Mouse (Mus musculus): ENCODE data around the gene C030005K15Rik. TPM values are rescaled to one million over a fixed set of nuclear protein-coding genes. Genes with fewer than 3 reads are reported as not detected.
"Not testable (repeated sequence)": the region's sequence is repeated elsewhere in the genome, so short reads cannot be mapped to it uniquely, and the experiment has no call there.

Gene C030005K15Rik
- under 1 TPM in 1 of 2 experiments, not detected in 1; 0.24 TPM for total RNA-seq (2021)

DNA sequence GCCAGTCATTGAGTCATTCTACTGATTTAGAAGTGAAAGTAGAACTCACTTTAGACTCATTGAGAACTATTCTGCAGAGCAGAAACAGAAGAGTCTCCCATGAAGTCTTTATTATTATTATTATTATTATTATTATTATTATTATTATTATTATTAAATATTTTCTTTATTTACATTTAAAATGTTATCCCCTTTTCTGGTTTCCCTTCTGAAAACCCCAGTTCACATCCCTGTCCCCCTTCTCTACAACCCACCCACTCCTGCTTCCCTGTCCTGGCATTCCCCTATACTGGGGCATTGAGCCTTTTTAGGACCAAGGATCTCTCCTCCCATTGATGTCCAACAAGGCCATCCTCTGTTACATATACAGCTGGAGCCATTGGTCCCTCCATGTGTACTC lies at the start of gene C030005K15Rik:
TSS of gene C030005K15Rik (minus strand) at position 101 of the 400 bp plus-strand sequence.
- DNase-seq (ENCODE audit: extremely low spot score in 1 of 2, low spot score in 2 of 2); intact Hi-C loops (cut with DNase I): not testable (repeated sequence)

DNA sequence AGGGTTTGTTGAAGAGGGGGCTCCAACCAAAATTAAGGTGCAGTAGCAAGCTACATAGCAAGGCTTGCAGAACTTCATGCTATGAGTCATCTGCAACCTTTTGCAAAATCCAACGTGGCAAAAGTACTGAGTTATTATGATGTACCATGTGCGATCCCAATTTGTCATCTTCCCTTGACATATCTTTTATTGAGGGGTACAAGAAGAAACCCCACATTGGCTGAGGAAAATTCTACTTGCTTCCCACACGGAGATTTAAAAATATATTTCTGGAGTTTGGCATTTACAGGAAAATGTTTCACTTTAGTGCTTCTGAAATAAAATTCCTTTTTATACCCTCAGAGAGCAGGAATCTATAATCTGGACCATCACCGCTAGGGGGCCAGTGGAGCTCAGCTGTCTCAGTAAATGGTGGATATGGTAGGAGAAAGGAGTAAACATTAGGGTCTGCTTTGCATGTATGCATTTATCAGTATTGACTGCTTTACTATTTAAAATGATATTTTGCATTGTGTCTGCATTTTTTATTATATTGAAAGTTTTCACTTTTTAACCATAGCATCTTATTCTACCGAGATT lies 41.7 kb upstream of the C030005K15Rik start:
- intact Hi-C loops (cut with DNase I) = no loop called here
- DNase-seq (ENCODE audit: extremely low spot score in 1 of 2, low spot score in 2 of 2) = peak; percentile 13 to 21

DNA sequence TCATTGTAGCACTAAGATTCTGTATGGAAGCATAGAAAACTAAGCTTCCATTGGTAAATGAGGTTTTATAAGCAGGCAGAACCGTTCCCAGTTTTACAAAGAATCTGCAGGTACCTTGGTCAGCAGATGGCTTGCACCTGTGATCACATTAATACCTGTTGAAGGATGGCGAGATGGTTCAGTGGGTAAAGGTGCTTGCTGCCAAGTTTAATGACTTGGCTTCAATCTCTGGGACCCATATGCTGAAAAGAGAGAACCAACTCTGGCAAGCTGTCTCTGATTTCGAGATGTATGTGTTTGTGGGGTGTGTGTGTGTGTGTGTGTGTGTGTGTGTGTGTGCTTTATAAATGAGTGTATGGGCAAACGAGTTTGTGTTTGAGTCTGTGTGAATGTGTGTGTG lies 27.3 kb upstream of the C030005K15Rik start:
- DNase-seq (ENCODE audit: extremely low spot score in 1 of 2, low spot score in 2 of 2) = no peak
- intact Hi-C loops (cut with DNase I) = no loop called here

DNA sequence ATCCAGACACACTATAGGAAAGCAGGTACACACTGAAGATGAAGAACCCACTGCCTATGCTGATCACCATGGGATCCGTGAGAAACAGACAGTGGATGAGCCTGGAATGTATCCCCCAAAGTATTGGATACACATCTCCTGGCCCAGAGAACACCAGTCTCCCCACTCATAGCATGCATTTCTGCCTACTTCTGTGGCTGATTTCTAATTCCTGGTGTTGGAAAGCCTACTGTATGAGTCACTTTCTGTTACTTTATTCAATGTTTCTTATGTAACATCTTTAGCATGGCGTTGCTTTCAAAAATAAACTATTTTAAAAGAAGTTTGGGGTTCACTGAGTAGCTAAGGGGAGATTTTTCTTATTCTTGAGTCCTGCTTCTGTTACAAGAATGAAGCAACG lies 20.7 kb upstream of the C030005K15Rik start:
- intact Hi-C loops (cut with DNase I) = no loop called here
- no peak for DNase-seq (ENCODE audit: extremely low spot score in 1 of 2, low spot score in 2 of 2)

GRCm38 (mm10) chr10:97725929-97726328 lies 626 bp downstream of the C030005K15Rik start:
- no peak for DNase-seq (ENCODE audit: extremely low spot score in 1 of 2, low spot score in 2 of 2)
- intact Hi-C loops (cut with DNase I) = no loop called here

DNA sequence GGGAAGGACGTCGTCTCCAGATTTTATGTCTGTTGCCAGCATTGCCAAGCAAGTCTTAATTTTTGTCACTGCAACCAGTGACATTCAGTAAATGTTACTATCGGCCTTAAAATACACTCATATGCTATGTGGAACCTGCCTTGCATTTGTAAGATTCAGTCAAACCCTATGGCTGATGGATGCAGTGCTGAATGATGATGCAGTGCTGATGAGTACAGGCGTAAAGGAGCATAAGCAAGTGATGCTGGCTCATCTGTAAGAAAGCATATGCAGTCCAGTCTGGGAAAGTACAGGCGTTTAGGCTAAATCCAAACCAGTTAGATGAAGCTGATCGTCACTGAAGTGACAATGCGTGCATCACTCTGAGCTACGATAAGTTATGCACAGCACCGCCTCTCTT lies 3.8 kb downstream of the C030005K15Rik start:
- no peak for DNase-seq (ENCODE audit: extremely low spot score in 1 of 2, low spot score in 2 of 2)
- intact Hi-C loops (cut with DNase I) = no loop called here

DNA sequence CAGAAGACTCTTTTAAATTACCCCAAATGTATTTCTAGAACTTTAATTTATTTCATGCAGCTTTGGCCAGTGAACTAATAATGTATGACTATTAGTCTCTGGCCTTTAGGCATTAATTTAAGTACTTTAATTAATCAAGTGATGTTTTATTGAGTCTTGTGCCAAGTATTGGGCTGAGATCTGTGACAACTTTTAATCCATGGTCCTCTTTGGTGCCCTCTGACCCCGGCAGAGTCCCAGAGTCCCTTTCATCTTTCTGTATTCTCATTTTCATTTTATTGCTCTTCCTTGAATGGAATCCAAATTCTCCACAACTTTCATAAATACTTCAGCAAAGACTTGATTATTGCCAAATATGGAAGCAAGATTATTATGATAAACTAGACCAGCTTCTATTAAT lies 5.9 kb downstream of the C030005K15Rik start:
- no peak for DNase-seq (ENCODE audit: extremely low spot score in 1 of 2, low spot score in 2 of 2)
- intact Hi-C loops (cut with DNase I) = no loop called here

DNA sequence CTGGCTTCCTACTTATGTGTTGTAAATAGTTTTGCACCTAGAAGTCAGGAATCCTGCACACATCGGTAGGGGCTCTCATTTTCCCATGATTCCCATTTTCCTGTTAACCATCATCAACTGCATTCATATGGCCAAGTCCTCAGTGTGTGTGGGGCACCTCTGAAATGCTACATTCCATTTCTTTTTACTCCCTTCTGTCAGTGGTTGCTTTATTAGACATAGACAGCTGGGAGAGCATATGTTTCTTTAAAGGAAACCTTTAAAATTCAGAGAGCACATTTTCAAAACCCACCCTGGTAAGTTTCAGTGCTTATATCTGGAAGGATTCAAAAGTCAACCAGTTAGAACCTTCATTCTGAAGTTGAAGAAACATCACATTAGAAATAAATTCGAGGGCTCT lies 8.5 kb downstream of the C030005K15Rik start:
- intact Hi-C loops (cut with DNase I) = no loop called here
- DNase-seq (ENCODE audit: extremely low spot score in 1 of 2, low spot score in 2 of 2) = no peak

GRCm38 (mm10) chr10:97717233-97717632 lies 9.3 kb downstream of the C030005K15Rik start:
- DNase-seq (ENCODE audit: extremely low spot score in 1 of 2, low spot score in 2 of 2) = no peak
- intact Hi-C loops (cut with DNase I) = no loop called here

GRCm38 (mm10) chr10:97715289-97715906 lies 11.2 kb downstream of the C030005K15Rik start:
- intact Hi-C loops (cut with DNase I) = no loop called here
- no peak for DNase-seq (ENCODE audit: extremely low spot score in 1 of 2, low spot score in 2 of 2)

DNA sequence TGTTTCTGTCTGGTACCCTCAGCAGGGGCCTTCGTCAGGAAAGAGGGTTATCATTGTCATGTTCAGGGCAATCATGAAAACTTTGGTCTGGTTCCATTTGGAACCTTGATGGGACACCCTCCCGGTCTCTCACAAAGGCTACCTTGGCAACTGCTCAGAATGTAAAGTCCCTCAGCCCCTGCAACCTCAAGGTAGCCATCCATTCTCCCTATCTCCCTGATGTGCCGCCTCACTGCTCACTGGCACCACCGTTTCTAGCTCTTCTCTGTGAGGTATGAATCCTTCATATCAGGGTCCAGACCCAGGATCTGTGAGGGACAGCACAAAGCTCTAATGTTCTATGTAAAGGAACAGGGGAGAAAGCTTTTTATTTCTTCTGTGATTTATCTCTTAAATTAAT lies 12.0 kb downstream of the C030005K15Rik start:
- DNase-seq (ENCODE audit: extremely low spot score in 1 of 2, low spot score in 2 of 2) = no peak
- intact Hi-C loops (cut with DNase I) = no loop called here

GRCm38 (mm10) chr10:97712687-97713086 lies 13.9 kb downstream of the C030005K15Rik start:
- DNase-seq (ENCODE audit: extremely low spot score in 1 of 2, low spot score in 2 of 2) = peak in 1 of 2 experiments; percentile 29
- intact Hi-C loops (cut with DNase I) = loop anchor here (2.0 kb wide), 1 partner anchor 1372 kb away; no protein-coding TSS in a partner anchor

DNA sequence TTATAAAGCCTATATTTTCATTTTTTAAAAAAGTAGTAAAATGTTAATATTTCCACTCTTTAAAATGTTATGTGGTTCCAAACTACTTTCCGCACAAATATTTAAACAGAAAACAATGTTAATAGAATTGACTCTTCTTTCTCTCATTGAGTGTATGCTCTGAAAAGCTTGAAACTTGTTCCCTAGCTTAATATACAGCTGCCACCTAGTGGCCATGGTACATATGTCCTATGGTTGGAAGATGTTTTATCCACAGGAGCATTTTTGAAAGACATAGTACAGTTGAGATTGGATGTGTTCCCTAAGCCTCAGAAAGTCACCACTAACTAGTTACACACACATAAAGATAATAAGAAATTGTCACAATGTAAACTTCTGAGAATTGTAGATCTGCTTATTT lies 22.0 kb downstream of the C030005K15Rik start:
- intact Hi-C loops (cut with DNase I) = no loop called here
- DNase-seq (ENCODE audit: extremely low spot score in 1 of 2, low spot score in 2 of 2) = peak in 1 of 2 experiments; percentile 39

DNA sequence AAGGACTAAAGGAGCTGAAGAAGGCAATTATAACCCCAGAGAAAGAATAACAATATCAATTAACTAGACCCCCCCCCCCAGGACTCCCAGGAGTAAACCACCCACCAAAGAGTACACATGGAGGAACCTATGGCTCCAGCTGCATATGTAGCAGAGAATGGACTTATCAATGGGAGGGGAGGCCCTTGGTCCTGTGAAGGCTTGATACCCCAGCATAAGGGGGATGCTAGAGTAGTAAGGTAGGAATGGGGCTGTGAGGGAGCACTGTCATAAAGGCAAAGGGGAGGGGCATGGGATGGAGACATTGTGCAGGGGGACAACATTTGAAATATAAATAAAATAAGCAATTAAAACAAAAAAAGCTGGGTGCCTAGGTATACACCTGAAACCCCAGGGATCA lies 24.2 kb downstream of the C030005K15Rik start:
- intact Hi-C loops (cut with DNase I) = no loop called here
- no peak for DNase-seq (ENCODE audit: extremely low spot score in 1 of 2, low spot score in 2 of 2)

DNA sequence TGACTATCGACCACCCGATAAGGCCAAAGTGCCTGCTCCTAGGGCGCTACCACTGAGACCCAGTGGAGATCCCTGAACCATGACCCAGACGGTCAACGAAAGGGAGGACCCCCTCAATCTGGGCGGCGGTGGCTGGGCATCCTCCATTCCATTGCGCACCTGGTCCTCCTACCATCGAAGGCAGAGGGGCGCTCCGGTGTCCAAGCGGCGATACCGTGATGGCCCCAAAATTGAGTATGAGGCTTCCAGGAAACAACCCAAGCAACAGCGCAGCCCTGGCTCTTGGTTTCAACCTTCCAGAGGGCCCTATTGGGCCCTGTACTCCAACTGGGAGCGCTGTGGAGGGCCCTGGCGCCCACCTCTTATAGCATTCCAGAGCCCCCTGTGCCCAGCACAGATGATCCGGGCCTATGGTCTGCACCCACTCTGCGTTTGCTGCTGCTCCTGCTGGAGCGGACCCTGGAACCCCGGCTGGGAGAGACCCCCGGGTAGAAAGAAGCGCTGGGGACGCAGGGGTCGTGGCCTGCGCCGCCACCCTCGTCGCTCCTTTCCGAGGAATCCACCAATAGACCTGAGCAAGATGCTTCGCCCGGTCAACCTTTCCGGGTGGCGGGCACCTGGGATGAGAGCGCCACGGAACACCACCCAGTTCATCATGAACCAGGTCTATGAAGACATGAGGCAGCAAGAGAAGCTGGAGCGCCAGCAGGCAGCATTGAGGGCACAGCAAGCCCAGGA lies 33.0 kb downstream of the C030005K15Rik start:
- peak in 1 of 2 experiments; percentile 20 for DNase-seq (ENCODE audit: extremely low spot score in 1 of 2, low spot score in 2 of 2)
- intact Hi-C loops (cut with DNase I) = loop anchor here (10.0 kb wide), 1 partner anchor 1559 kb away; the partner anchor contains the start of gene Gm5426

- intact Hi-C loops (cut with DNase I) = loop anchor here (10.0 kb wide), 1 partner anchor 1558 kb away; the partner anchor contains the start of gene Gm5426
- peak in 1 of 2 experiments; percentile 15 for DNase-seq (ENCODE audit: extremely low spot score in 1 of 2, low spot score in 2 of 2)
Measured at GRCm38 (mm10) chr10:97692913-97693312, 33.6 kb downstream of the C030005K15Rik start, which contains the start of gene Ccer1. Gene Ccer1, plus strand, starts transcription at chr10:97693059.

DNA sequence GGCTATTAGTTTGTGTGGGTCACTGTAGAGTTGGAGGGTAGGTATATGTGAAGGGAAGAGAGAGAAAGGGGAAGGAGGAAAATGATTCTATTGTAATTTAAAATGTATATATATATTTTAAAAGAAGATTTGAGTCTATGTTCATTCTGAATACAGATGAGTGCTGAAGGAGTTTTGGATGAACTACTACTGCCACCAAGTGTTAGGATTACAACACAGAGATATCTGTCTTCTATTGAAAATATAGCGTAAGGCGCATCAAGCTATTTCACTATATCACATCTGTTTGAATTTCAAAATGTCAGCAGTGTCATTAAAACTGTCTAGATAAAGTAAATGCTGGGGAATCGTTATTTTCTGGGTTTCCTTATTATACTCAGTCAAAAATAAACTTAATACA lies 37.1 kb downstream of the C030005K15Rik start:
- DNase-seq (ENCODE audit: extremely low spot score in 1 of 2, low spot score in 2 of 2) = peak in 1 of 2 experiments; percentile 14
- intact Hi-C loops (cut with DNase I) = no loop called here

DNA sequence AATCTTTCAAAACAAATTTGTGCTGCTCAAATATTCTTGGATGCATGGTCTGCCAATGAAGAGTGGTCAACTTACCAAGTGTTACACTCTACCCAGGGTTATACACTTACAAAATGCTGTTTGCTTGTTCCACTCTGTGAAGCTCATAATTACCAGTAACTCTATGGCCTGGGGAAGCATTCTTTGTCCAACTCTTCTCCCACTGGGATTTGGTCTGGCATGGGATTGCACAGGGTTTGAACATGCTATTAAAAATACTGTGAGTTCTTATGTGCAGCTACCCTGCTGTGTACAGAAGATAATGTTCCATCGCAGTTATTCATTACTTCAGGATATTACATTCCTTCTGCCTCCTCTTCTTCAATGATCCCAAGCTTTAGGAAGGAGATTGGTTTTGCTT lies 39.4 kb downstream of the C030005K15Rik start:
- DNase-seq (ENCODE audit: extremely low spot score in 1 of 2, low spot score in 2 of 2) = no peak
- intact Hi-C loops (cut with DNase I) = no loop called here

DNA sequence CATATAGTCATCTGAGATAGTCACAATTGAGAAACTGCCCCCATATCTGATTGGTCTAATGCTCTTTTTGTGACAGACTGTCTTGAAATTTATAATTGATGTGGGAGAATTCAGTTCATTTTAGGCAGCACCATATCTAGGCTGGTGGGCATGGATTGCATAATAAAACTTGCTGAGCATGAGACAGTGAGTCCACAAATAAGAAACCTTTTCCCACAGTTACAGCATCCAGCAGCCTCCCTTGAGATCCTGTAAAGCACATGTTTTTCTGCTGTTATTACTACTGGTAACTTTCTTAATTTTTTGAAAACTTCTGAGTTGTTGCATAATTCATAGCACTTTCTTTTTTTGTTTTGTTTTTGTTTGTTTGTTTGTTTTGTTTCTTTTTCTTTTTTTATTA lies 43.6 kb downstream of the C030005K15Rik start:
- DNase-seq (ENCODE audit: extremely low spot score in 1 of 2, low spot score in 2 of 2) = no peak
- intact Hi-C loops (cut with DNase I) = no loop called here
